Mouse (Mus musculus) forebrain, postnatal 0 days (tissue): Measurements from ENCODE around the gene Grk2. TPM values are rescaled to one million over a fixed set of nuclear protein-coding genes. Genes with fewer than 3 reads are reported as not detected.

ENCODE experiments used
- ATAC-seq: fragments of 200-750 bp; cut with Nextera tagmentation; 2 replicates; pipeline ENCODE4 v1.8.0; 2017; ENCODE audit warnings: mild to moderate bottlenecking, moderate library complexity
- DNase-seq: peaks from one replicate; pipeline ENCODE4 v3.0.0-alpha.2; 2015
- H3K27ac ChIP-seq: fragments of 300-500 bp; sonication (generic); 2 replicates; pipeline ENCODE4 v1.5.1; 2014; ENCODE audit warnings: low read depth, mild to moderate bottlenecking, antibody characterized with exemption, low read length, moderate library complexity, mixed read lengths
- H3K27me3 ChIP-seq: fragments of 300-500 bp; sonication (generic); 2 replicates; pipeline ENCODE4 v1.6.1; 2014; ENCODE audit warnings: mild to moderate bottlenecking, low read length, mixed read lengths; ENCODE audit not compliant: insufficient read depth
- H3K36me3 ChIP-seq: fragments of 300-500 bp; sonication (generic); 2 replicates; pipeline ENCODE4 v1.6.1; 2014; ENCODE audit warnings: mild to moderate bottlenecking, moderate library complexity; ENCODE audit not compliant: insufficient read depth
- H3K4me1 ChIP-seq: fragments of 300-500 bp; sonication (generic); 2 replicates; pipeline ENCODE4 v1.6.1; 2014; ENCODE audit warnings: antibody characterized with exemption; ENCODE audit not compliant: insufficient read depth
- H3K4me2 ChIP-seq: fragments of 300-500 bp; sonication (generic); 2 replicates; pipeline ENCODE4 v1.6.1; 2014; ENCODE audit warnings: low read depth, mild to moderate bottlenecking, moderate library complexity
- H3K4me3 ChIP-seq: fragments of 300-500 bp; sonication (generic); 2 replicates; pipeline ENCODE4 v1.5.1; 2014; ENCODE audit warnings: low read depth, low read length, mixed read lengths
- H3K9ac ChIP-seq: fragments of 300-500 bp; sonication (generic); 2 replicates; pipeline ENCODE4 v1.6.1; 2014; ENCODE audit warnings: mild to moderate bottlenecking
- H3K9me3 ChIP-seq: fragments of 300-500 bp; sonication (generic); 2 replicates; pipeline ENCODE4 v1.6.1; 2016; ENCODE audit warnings: low read length
- CTCF ChIP-seq: sonication (generic); IDR thresholded peaks from 2 replicates; pipeline ENCODE4 v1.5.1; 2016; ENCODE audit warnings: antibody characterized with exemption, control low read depth, low read depth
- WGBS: fragments of 180-500 bp; shearing (Covaris S2); extraction: QIAGEN DNeasy Blood & Tissue Kit; methylation state at CpG from one replicate; pipeline ENCODE4 v1.1.7; 2014; 5-methylcytosine and 5-hydroxymethylcytosine counted together
- polyA plus RNA-seq: library from polyadenylated mRNA; unstranded; fragments of >200 nt; fragmentation: Nextera tagmentation; extraction: Ambion mirVana; gene quantifications from 2 replicates; pipeline ENCODE4 v1.2.1, GENCODE M21; 2015
- total RNA-seq: library from RNA; depleted of rRNA; stranded (reverse); fragments of >200 nt; gene quantifications from 2 replicates; pipeline ENCODE4 v1.2.3, GENCODE M21; 2014; rRNA removed

The Grk2 gene
- total RNA-seq = 129 and 136 TPM in 2 replicates
- polyA plus RNA-seq = 23.6 and 24.6 TPM in 2 replicates

GRCm38 (mm10) chr19:4306190-4306577, at the start of gene Grk2:
Gene Grk2, minus strand, starts transcription at chr19:4306222.
- Histone ChIP-seq H3K4me1 (peaks cover 42% of the 10 kb centered on the region), H3K4me3 (peak within 1 kb of the TSS; percentile 66), H3K36me3 (no peaks in the 10 kb centered on the region), H3K9me3 (no peaks in the 10 kb centered on the region), H3K9ac (peak within 1 kb of the TSS; percentile 93), H3K4me2 (peak within 1 kb of the TSS; percentile 92), H3K27ac (peak within 1 kb of the TSS; percentile 81), H3K27me3 (no peaks in the 10 kb centered on the region)
- DNase-seq = peak; percentile 82
- ATAC-seq = peak; percentile 77
- under 1% methylated on average over 39 of the region's 46 CpGs for WGBS
- TF ChIP-seq CTCF = peak; percentile 80

GRCm38 (mm10) chr19:4349455-4349854, 43.4 kb upstream of the Grk2 start:
- Histone ChIP-seq H3K27me3 (no peaks in the 10 kb centered on the region), H3K9ac (no peak overlapping the region), H3K9me3 (no peaks in the 10 kb centered on the region), H3K27ac (no peak overlapping the region), H3K4me3 (no peak overlapping the region), H3K4me1 (no peaks in the 10 kb centered on the region), H3K36me3 (peaks cover 33% of the 10 kb centered on the region), H3K4me2 (no peak overlapping the region)
- TF ChIP-seq CTCF = no peak
- 83% methylated on average over 2 of the region's 2 CpGs for WGBS
- DNase-seq = no peak
- no peak for ATAC-seq

GRCm38 (mm10) chr19:4346479-4346878, 40.5 kb upstream of the Grk2 start:
- TF ChIP-seq CTCF = no peak
- Histone ChIP-seq H3K4me1 (no peaks in the 10 kb centered on the region), H3K36me3 (peaks cover 43% of the 10 kb centered on the region)

GRCm38 (mm10) chr19:4338162-4338561, 32.1 kb upstream of the Grk2 start:
- ATAC-seq (no peak; the same call in 1 of the 2 replicates), DNase-seq (peak; percentile 65)
- Histone ChIP-seq H3K4me1 (no peaks in the 10 kb centered on the region), H3K9me3 (no peaks in the 10 kb centered on the region), H3K27me3 (no peaks in the 10 kb centered on the region), H3K4me2 (no peak overlapping the region), H3K4me3 (no peak overlapping the region), H3K9ac (no peak overlapping the region), H3K36me3 (peaks cover 25% of the 10 kb centered on the region), H3K27ac (no peak overlapping the region)
- 21% methylated on average over 2 of the region's 2 CpGs for WGBS
- peak; percentile 75 for TF ChIP-seq CTCF

More at GRCm38 (mm10) chr19:4346479-4346878, 40.5 kb upstream of the Grk2 start:
- DNase-seq (no peak), ATAC-seq (no peak)
- WGBS = 92% methylated on average over 1 of the region's 1 CpGs
- no peak overlapping the region for H3K27ac ChIP-seq
- no peaks in the 10 kb centered on the region for H3K27me3 ChIP-seq
- H3K9ac ChIP-seq = no peak overlapping the region
- no peak overlapping the region for H3K4me3 ChIP-seq
- H3K4me2 ChIP-seq = no peak overlapping the region
- H3K9me3 ChIP-seq = no peaks in the 10 kb centered on the region

GRCm38 (mm10) chr19:4333791-4334190, 27.8 kb upstream of the Grk2 start:
- Histone ChIP-seq H3K4me3 (peak overlapping the region; percentile 47), H3K36me3 (peaks cover 15% of the 10 kb centered on the region), H3K9me3 (no peaks in the 10 kb centered on the region), H3K4me2 (peak overlapping the region; percentile 71), H3K27ac (peak overlapping the region; percentile 83), H3K4me1 (peaks cover 13% of the 10 kb centered on the region; the same call in 1 of the 2 replicates), H3K9ac (peak overlapping the region; percentile 48), H3K27me3 (no peaks in the 10 kb centered on the region)
- peak; percentile 98 for ATAC-seq
- TF ChIP-seq CTCF = peak; percentile 33; the same call in 1 of the 2 replicates
- WGBS = under 1% methylated on average over 16 of the region's 16 CpGs
- peak; percentile 94 for DNase-seq

- H3K36me3 ChIP-seq = peaks cover 18% of the 10 kb centered on the region
- H3K4me3 ChIP-seq = peak overlapping the region; percentile 47
- H3K4me2 ChIP-seq = peak overlapping the region; percentile 71
- H3K9me3 ChIP-seq = no peaks in the 10 kb centered on the region
- no peaks in the 10 kb centered on the region for H3K27me3 ChIP-seq
- no peak for TF ChIP-seq CTCF
- 2% methylated on average over 13 of the region's 13 CpGs for WGBS
- H3K4me1 ChIP-seq = peaks cover 13% of the 10 kb centered on the region; the same call in 1 of the 2 replicates
- peak overlapping the region; percentile 83 for H3K27ac ChIP-seq
- peak; percentile 24 for ATAC-seq
- peak overlapping the region; percentile 48 for H3K9ac ChIP-seq
- DNase-seq = no peak
These were observed 27.2 kb upstream of the Grk2 start for GRCm38 (mm10) chr19:4333100-4333775.

- H3K27ac ChIP-seq = peak overlapping the region; percentile 83; the same call in 1 of the 2 replicates
- H3K4me1 ChIP-seq = peaks cover 13% of the 10 kb centered on the region; the same call in 1 of the 2 replicates
- peak overlapping the region; percentile 47 for H3K4me3 ChIP-seq
- peaks cover 24% of the 10 kb centered on the region for H3K36me3 ChIP-seq
- no peaks in the 10 kb centered on the region for H3K27me3 ChIP-seq
- H3K4me2 ChIP-seq = peak overlapping the region; percentile 71
- DNase-seq (peak; percentile 27), ATAC-seq (no peak)
- H3K9ac ChIP-seq = peak overlapping the region; percentile 48; the same call in 1 of the 2 replicates
- TF ChIP-seq CTCF = no peak
- WGBS = 2% methylated on average over 4 of the region's 4 CpGs
- no peaks in the 10 kb centered on the region for H3K9me3 ChIP-seq
These were observed 26.6 kb upstream of the Grk2 start for GRCm38 (mm10) chr19:4332653-4333052.
